In the genomic region with DNA sequence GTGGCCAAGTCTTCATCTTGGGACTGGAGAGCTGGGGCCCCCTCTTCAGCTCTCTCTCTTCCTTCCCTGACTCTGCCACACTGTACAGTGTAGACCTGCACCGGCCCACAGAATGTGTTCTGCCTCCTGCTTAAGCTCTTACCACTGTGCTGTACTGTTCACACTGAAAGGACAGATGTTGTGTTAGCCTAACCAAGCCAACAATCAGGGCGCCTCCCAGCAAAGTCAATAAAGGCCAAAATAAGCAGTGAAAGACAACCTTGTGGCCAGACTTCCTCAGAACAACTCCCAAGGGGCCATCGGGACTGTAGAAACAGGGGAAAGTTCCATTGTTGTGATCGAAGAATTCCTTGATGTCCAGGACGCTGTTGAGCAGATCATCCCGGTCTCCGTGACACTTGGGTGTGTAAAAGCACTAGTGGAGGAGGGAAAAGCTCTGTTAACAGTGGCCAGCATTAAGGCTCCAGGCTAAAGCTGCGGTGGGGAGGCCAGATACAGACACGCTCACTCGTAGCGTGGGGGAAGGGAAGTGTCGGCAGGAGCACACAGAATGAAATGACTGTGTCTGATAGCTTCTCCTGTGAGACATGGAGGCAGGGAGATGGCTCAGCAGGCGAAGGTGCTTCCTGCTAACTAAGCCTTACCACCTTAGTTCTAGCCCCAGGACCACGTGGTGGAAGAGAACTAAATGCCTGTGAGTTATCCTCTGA, we compare ENCODE assay signal across 13 mouse cellular contexts. TPM values are rescaled to one million over a fixed set of nuclear protein-coding genes. Genes with fewer than 3 reads are reported as not detected.
DNase-seq lines count a peak whose midpoint lies in the region; ATAC-seq and TF ChIP-seq lines count a peak whose summit lies in the region.
"Had no signal": no experiment of that assay in that cellular context is flagged by ENCODE, and none has a peak within 500 bp of the region (broad histone marks: within the 10 kb centered on the region; RNA-seq: fewer than 3 reads in every experiment).

No protein-coding gene starts in this region.

- no peak for TF ChIP-seq EP300 in stomach, postnatal 0 days (optimal IDR thresholded peaks at IDR 0.05)

- 69% methylated on average over 14 of the region's 14 CpGs for WGBS in neural tube, embryonic 13.5 days
- WGBS in hindbrain, embryonic 16.5 days: 70% methylated on average over 14 of the region's 14 CpGs
- WGBS in stomach, postnatal 0 days: 60% methylated on average over 14 of the region's 14 CpGs

- 0 out of 2 replicates have a peak, but pooled peaks have one; percentile 26 for ATAC-seq in neural tube, embryonic 13.5 days (ENCODE audit: low read depth)
- peak; percentile 61 for ATAC-seq in hindbrain, embryonic 16.5 days
- peak; percentile 75; the same call in 1 of the 2 replicates for ATAC-seq in stomach, postnatal 0 days (ENCODE audit: low FRiP score, low TSS enrichment)

- H3K4me2 ChIP-seq in neural tube, embryonic 13.5 days: no peak overlapping the region
- H3K4me2 ChIP-seq in hindbrain, embryonic 16.5 days (ENCODE audit: low read length): no peak overlapping the region
- 0 out of 2 replicates have a peak overlapping the region, but pooled peaks have one; percentile 3 for H3K4me2 ChIP-seq in stomach, postnatal 0 days (replicated peaks; ENCODE audit: low read depth)
- H3K4me2 ChIP-seq: lung, embryonic 15.5 days had no signal

- H3K27me3 ChIP-seq in neural tube, embryonic 13.5 days: no peaks in the 10 kb centered on the region
- no peaks in the 10 kb centered on the region for H3K27me3 ChIP-seq in hindbrain, embryonic 16.5 days (replicated peaks; ENCODE audit: control insufficient read depth, insufficient read depth, low read length)
- H3K27me3 ChIP-seq in stomach, postnatal 0 days (ENCODE audit: control insufficient read depth, insufficient read depth, low read length): no peaks in the 10 kb centered on the region
- H3K27me3 ChIP-seq: lung, embryonic 15.5 days had no signal

- H3K27ac ChIP-seq in neural tube, embryonic 13.5 days (replicated peaks): no peak overlapping the region
- H3K27ac ChIP-seq in hindbrain, embryonic 16.5 days (ENCODE audit: low read depth, low read length): no peak overlapping the region
- no peak overlapping the region for H3K27ac ChIP-seq in stomach, postnatal 0 days (replicated peaks)
- H3K27ac ChIP-seq: lung, embryonic 15.5 days had no signal

- DNase-seq in embryo, embryonic 10 days (ENCODE audit: low spot score): peak; percentile 16
- DNase-seq in embryo, embryonic 11 days: no peak
- no peak for DNase-seq in neural tube, embryonic 10.5 days (ENCODE audit: extremely low spot score, low spot score)
- DNase-seq in stomach, postnatal 0 days (ENCODE audit: low spot score): no peak
- DNase-seq in layer of hippocampus, adult 8-10 months (ENCODE audit: low spot score in 2 of 2): no peak
- DNase-seq in gastrocnemius, postnatal 25 days: no peak
- DNase-seq: layer of hippocampus, postnatal 36 days; right cerebral cortex, postnatal 25 days; thymus, adult 18-20 months had no signal

- H3K4me3 ChIP-seq in neural tube, embryonic 13.5 days: no peak overlapping the region
- H3K4me3 ChIP-seq in hindbrain, embryonic 16.5 days (ENCODE audit: low read length): no peak overlapping the region
- no peak overlapping the region for H3K4me3 ChIP-seq in stomach, postnatal 0 days (ENCODE audit: low read depth, low read length)
- H3K4me3 ChIP-seq: lung, embryonic 15.5 days had no signal

- TF ChIP-seq CTCF in stomach, postnatal 0 days (IDR thresholded peaks at IDR 0.05; ENCODE audit: low read depth): no peak

- H3K36me3 ChIP-seq in neural tube, embryonic 13.5 days: no peaks in the 10 kb centered on the region
- H3K36me3 ChIP-seq in hindbrain, embryonic 16.5 days (ENCODE audit: control insufficient read depth, insufficient read depth, low read length): no peaks in the 10 kb centered on the region
- H3K36me3 ChIP-seq in stomach, postnatal 0 days (ENCODE audit: control insufficient read depth, insufficient read depth, low read length): no peaks in the 10 kb centered on the region
- H3K36me3 ChIP-seq: lung, embryonic 15.5 days had no signal

- H3K4me1 ChIP-seq in neural tube, embryonic 13.5 days (replicated peaks): peaks cover 11% of the 10 kb centered on the region; the same call in 1 of the 2 replicates
- no peaks in the 10 kb centered on the region for H3K4me1 ChIP-seq in hindbrain, embryonic 16.5 days (ENCODE audit: control insufficient read depth, insufficient read depth, low read depth, low read length)
- H3K4me1 ChIP-seq in stomach, postnatal 0 days (replicated peaks; ENCODE audit: control insufficient read depth, insufficient read depth): peaks cover 3% of the 10 kb centered on the region; the same call in 1 of the 2 replicates

- H3K9ac ChIP-seq in neural tube, embryonic 13.5 days: no peak overlapping the region
- H3K9ac ChIP-seq in hindbrain, embryonic 16.5 days (ENCODE audit: low read depth, low read length): no peak overlapping the region
- no peak overlapping the region for H3K9ac ChIP-seq in stomach, postnatal 0 days (ENCODE audit: low read length)
- H3K9ac ChIP-seq: lung, embryonic 15.5 days had no signal

- no peaks in the 10 kb centered on the region for H3K9me3 ChIP-seq in neural tube, embryonic 13.5 days
- H3K9me3 ChIP-seq in hindbrain, embryonic 16.5 days (ENCODE audit: control insufficient read depth, low read length): no peaks in the 10 kb centered on the region; the same call in 1 of the 2 replicates
- no peaks in the 10 kb centered on the region for H3K9me3 ChIP-seq in stomach, postnatal 0 days (ENCODE audit: control insufficient read depth, low read length)
- H3K9me3 ChIP-seq: lung, embryonic 15.5 days had no signal

RNA-seq across cellular contexts. Expression of a gene that starts 19.7 kb away (rescaled TPM):
- polyA plus RNA-seq in neural tube, embryonic 13.5 days (2015; fragmentation: Nextera tagmentation; extraction: Ambion mirVana): 0.11 and 0.17 TPM in 2 replicates
- 0.14 TPM in 1 of 2 replicates, not detected in the other for polyA plus RNA-seq in hindbrain, embryonic 16.5 days (2015; fragmentation: Nextera tagmentation; extraction: Ambion mirVana)
- 0.05 TPM in 2 replicates for polyA plus RNA-seq in stomach, postnatal 0 days (2015; fragmentation: Nextera tagmentation; extraction: Ambion mirVana)
- under 1 TPM; 0.39 to 0.98 (median 0.63) TPM for total RNA-seq in layer of hippocampus, adult 8-10 months (2022)
- total RNA-seq in gastrocnemius, postnatal 25 days (2021): not detected
- total RNA-seq: granulocyte monocyte progenitor cell, adult 5-6 weeks had no signal
- polyA plus RNA-seq: lung, embryonic 15.5 days had no signal

RNA-seq across cellular contexts. Expression of a gene that starts 37.7 kb away (rescaled TPM):
- polyA plus RNA-seq in neural tube, embryonic 13.5 days (2015; fragmentation: Nextera tagmentation; extraction: Ambion mirVana): 37.5 and 42.7 TPM in 2 replicates
- 35.7 and 38.5 TPM in 2 replicates for polyA plus RNA-seq in hindbrain, embryonic 16.5 days (2015; fragmentation: Nextera tagmentation; extraction: Ambion mirVana)
- 23.7 and 23.9 TPM in 2 replicates for polyA plus RNA-seq in stomach, postnatal 0 days (2015; fragmentation: Nextera tagmentation; extraction: Ambion mirVana)
- 10 to 100 TPM; 32.4 to 46.3 (median 36.5) TPM for total RNA-seq in layer of hippocampus, adult 8-10 months (2022)
- 10 to 100 TPM; 20.6 to 26.3 TPM for total RNA-seq in gastrocnemius, postnatal 25 days (2021)

RNA-seq across cellular contexts. Expression of a gene that starts 56.9 kb away (rescaled TPM):
- polyA plus RNA-seq in neural tube, embryonic 13.5 days (2015; fragmentation: Nextera tagmentation; extraction: Ambion mirVana): 36.3 and 46.0 TPM in 2 replicates
- polyA plus RNA-seq in hindbrain, embryonic 16.5 days (2015; fragmentation: Nextera tagmentation; extraction: Ambion mirVana): 41.5 and 44.3 TPM in 2 replicates
- 18.3 and 22.3 TPM in 2 replicates for polyA plus RNA-seq in stomach, postnatal 0 days (2015; fragmentation: Nextera tagmentation; extraction: Ambion mirVana)
- 100 to 1,000 TPM in 3 of 4 experiments, 10 to 100 TPM in 1; 79.6 to 113 (median 107) TPM for total RNA-seq in layer of hippocampus, adult 8-10 months (2022)
- total RNA-seq in gastrocnemius, postnatal 25 days (2021): 100 to 1,000 TPM; 184 to 204 TPM
